Mouse (Mus musculus) lung, postnatal 14 days (tissue): ENCODE data around the gene Gm3127.
"Not testable (repeated sequence)": the region's sequence is repeated elsewhere in the genome, so short reads cannot be mapped to it uniquely, and the experiment has no call there.

ENCODE experiments used
- DNase-seq: peaks from one replicate; pipeline ENCODE4 v3.0.0; 2021

The Gm3127 gene

GRCm38 (mm10) chr14:4164730-4165129, at the start of gene Gm3127:
TSS of gene Gm3127 (plus strand) at chr14:4165030.
- not testable (repeated sequence) for DNase-seq

DNA sequence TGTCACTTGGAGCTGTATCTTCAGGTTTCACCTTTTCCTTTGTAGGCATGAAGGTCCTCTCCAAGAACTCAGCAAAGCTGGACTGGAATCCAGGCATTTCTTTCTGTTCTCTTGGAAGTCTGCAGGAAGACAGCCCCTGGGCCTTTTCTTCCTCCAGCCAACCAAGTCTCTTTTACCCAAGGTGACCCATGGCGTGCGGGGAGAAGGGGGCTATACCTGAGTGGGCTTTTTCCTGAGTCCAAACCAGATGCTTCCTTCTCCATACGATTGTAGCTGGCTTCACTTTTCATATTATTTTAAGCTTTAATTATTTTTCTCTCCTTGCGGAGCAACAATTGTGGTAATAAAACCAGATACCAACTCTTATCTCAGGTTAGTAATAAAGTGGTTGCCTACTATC, 23.2 kb upstream of the Gm3127 start:
- not testable (repeated sequence) for DNase-seq

- DNase-seq: not testable (repeated sequence)
Observed at GRCm38 (mm10) chr14:4182030-4182429, 17.2 kb downstream of the Gm3127 start.

- peak; percentile 6 for DNase-seq
Observed at GRCm38 (mm10) chr14:4182491-4183210, 17.8 kb downstream of the Gm3127 start, which contains the start of gene Gm2974. TSS of gene Gm2974 (plus strand) at chr14:4182576.

DNA sequence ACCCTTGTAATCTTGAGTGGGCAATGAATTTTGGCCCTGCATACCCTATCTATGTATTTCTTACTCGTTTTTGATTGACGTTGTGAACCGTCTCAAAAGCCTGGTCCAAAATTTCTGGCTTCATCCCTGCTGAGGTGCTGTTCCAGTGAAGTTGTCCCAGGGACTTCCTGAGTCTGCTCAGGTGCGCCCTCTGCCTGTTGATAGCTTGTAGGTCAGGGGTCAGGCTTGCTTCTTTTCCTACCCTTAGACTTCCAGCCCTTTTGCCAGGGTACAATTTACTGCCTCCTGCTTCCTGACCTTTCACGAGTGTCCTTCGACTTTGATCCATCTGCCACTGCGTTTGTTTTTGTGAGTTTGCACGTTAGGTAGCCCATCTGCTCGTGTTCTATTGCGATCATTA, 18.5 kb downstream of the Gm3127 start:
- DNase-seq: not testable (repeated sequence)
